Mouse (Mus musculus): ENCODE results near the gene Tfam. TPM values are rescaled to one million over a fixed set of nuclear protein-coding genes. Genes with fewer than 3 reads are reported as not detected.

Tfam gene
- total and polyA plus RNA-seq, 2 experiments, result 10.4 to 19.6 TPM

- WGBS, result 79% methylated on average over 10 of the region's 10 CpGs
- H3K27me3 ChIP-seq (ENCODE audit: control insufficient read depth, insufficient read depth, low read length), result no peaks in the 10 kb centered on the region
- H3K4me3 ChIP-seq (ENCODE audit: insufficient read depth, low read depth, low read length), result no peak overlapping the region
- peaks cover 5% of the 10 kb centered on the region; the same call in 1 of the 2 replicates for H3K4me1 ChIP-seq (ENCODE audit: control insufficient read depth, insufficient read depth, low read length)
- no peak for DNase-seq (ENCODE audit: extremely low read depth, low read depth, low spot score)
- H3K27ac ChIP-seq (replicated peaks; ENCODE audit: insufficient read depth, low read depth, low read length), result no peak overlapping the region
- H3K9ac ChIP-seq (ENCODE audit: low read depth, low read length), result no peak overlapping the region
- TF ChIP-seq CTCF (IDR thresholded peaks at IDR 0.05; ENCODE audit: low read depth, low read length) (no peak), POLR2A (IDR thresholded peaks at IDR 0.05; ENCODE audit: extremely low read depth, insufficient read depth, low read length) (no peak)
- H3K36me3 ChIP-seq (ENCODE audit: control insufficient read depth, insufficient read depth, low read length), result no peaks in the 10 kb centered on the region
- H3K79me2 ChIP-seq (ENCODE audit: control insufficient read depth, insufficient read depth, low read length), result no peaks in the 10 kb centered on the region
These were observed 11.2 kb upstream of the Tfam start for GRCm38 (mm10) chr10:71249086-71249880.

- H3K4me1 ChIP-seq (ENCODE audit: control insufficient read depth, insufficient read depth, low read length), result no peaks in the 10 kb centered on the region
- no peaks in the 10 kb centered on the region for H3K27me3 ChIP-seq (ENCODE audit: control insufficient read depth, insufficient read depth, low read length)
- H3K36me3 ChIP-seq (ENCODE audit: control insufficient read depth, insufficient read depth, low read length), result no peaks in the 10 kb centered on the region
- 39% methylated on average over 7 of the region's 7 CpGs for WGBS
- H3K4me3 ChIP-seq (ENCODE audit: insufficient read depth, low read depth, low read length), result no peak overlapping the region
- H3K9ac ChIP-seq (ENCODE audit: low read depth, low read length), result no peak overlapping the region
- no peak overlapping the region for H3K27ac ChIP-seq (replicated peaks; ENCODE audit: insufficient read depth, low read depth, low read length)
- TF ChIP-seq CTCF (IDR thresholded peaks at IDR 0.05; ENCODE audit: low read depth, low read length), result no peak
- no peak for TF ChIP-seq POLR2A (IDR thresholded peaks at IDR 0.05; ENCODE audit: extremely low read depth, insufficient read depth, low read length)
- no peak for DNase-seq (ENCODE audit: extremely low read depth, low read depth, low spot score)
- no peaks in the 10 kb centered on the region for H3K79me2 ChIP-seq (ENCODE audit: control insufficient read depth, insufficient read depth, low read length)
These were observed 8.9 kb upstream of the Tfam start for GRCm38 (mm10) chr10:71246956-71247355.

- Histone ChIP-seq H3K4me1 (ENCODE audit: control insufficient read depth, insufficient read depth, low read length) (peaks cover 5% of the 10 kb centered on the region; the same call in 1 of the 2 replicates), H3K36me3 (ENCODE audit: control insufficient read depth, insufficient read depth, low read length) (0 out of 2 replicates have a peak, but pooled peaks cover 1% of the 10 kb centered on the region), H3K27ac (replicated peaks; ENCODE audit: insufficient read depth, low read depth, low read length) (no peak overlapping the region), H3K79me2 (ENCODE audit: control insufficient read depth, insufficient read depth, low read length) (peaks cover 6% of the 10 kb centered on the region), H3K4me3 (ENCODE audit: insufficient read depth, low read depth, low read length) (no peak overlapping the region), H3K27me3 (ENCODE audit: control insufficient read depth, insufficient read depth, low read length) (no peaks in the 10 kb centered on the region), H3K9ac (ENCODE audit: low read depth, low read length) (no peak overlapping the region)
- peak; percentile 21 for DNase-seq (ENCODE audit: extremely low read depth, low read depth, low spot score)
- no peak for TF ChIP-seq POLR2A (IDR thresholded peaks at IDR 0.05; ENCODE audit: extremely low read depth, insufficient read depth, low read length)
- no peak for TF ChIP-seq CTCF (IDR thresholded peaks at IDR 0.05; ENCODE audit: low read depth, low read length)
- WGBS, result 65% methylated on average over 6 of the region's 6 CpGs
These were observed 1.5 kb upstream of the Tfam start for GRCm38 (mm10) chr10:71239479-71240120.

GRCm38 (mm10) chr10:71237516-71238239, 402 bp downstream of the Tfam start:
- peaks cover 7% of the 10 kb centered on the region for H3K36me3 ChIP-seq (ENCODE audit: control insufficient read depth, insufficient read depth, low read length)
- H3K79me2 ChIP-seq (ENCODE audit: control insufficient read depth, insufficient read depth, low read length), result peaks cover 6% of the 10 kb centered on the region
- H3K4me1 ChIP-seq (ENCODE audit: control insufficient read depth, insufficient read depth, low read length), result peaks cover 8% of the 10 kb centered on the region; the same call in 1 of the 2 replicates
- H3K27ac ChIP-seq (replicated peaks; ENCODE audit: insufficient read depth, low read depth, low read length), result peak overlapping the region; percentile 84
- peak; percentile 75; the same call in 1 of the 2 replicates for TF ChIP-seq POLR2A (IDR thresholded peaks at IDR 0.05; ENCODE audit: extremely low read depth, insufficient read depth, low read length)
- no peak for TF ChIP-seq CTCF (IDR thresholded peaks at IDR 0.05; ENCODE audit: low read depth, low read length)
- DNase-seq (ENCODE audit: extremely low read depth, low read depth, low spot score), result peak; percentile 67
- H3K27me3 ChIP-seq (ENCODE audit: control insufficient read depth, insufficient read depth, low read length), result no peaks in the 10 kb centered on the region
- peak overlapping the region; percentile 83 for H3K4me3 ChIP-seq (ENCODE audit: insufficient read depth, low read depth, low read length)
- peak overlapping the region; percentile 90 for H3K9ac ChIP-seq (ENCODE audit: low read depth, low read length)
- WGBS, result under 1% methylated on average over 68 of the region's 68 CpGs

GRCm38 (mm10) chr10:71234071-71234470, 4.0 kb downstream of the Tfam start:
- Histone ChIP-seq H3K4me1 (ENCODE audit: control insufficient read depth, insufficient read depth, low read length) (peaks cover 8% of the 10 kb centered on the region; the same call in 1 of the 2 replicates), H3K4me3 (ENCODE audit: insufficient read depth, low read depth, low read length) (no peak overlapping the region), H3K79me2 (ENCODE audit: control insufficient read depth, insufficient read depth, low read length) (peaks cover 6% of the 10 kb centered on the region), H3K9ac (ENCODE audit: low read depth, low read length) (no peak overlapping the region), H3K27me3 (ENCODE audit: control insufficient read depth, insufficient read depth, low read length) (no peaks in the 10 kb centered on the region), H3K27ac (replicated peaks; ENCODE audit: insufficient read depth, low read depth, low read length) (peak overlapping the region; percentile 32; the same call in 1 of the 2 replicates), H3K36me3 (ENCODE audit: control insufficient read depth, insufficient read depth, low read length) (peaks cover 20% of the 10 kb centered on the region)
- peak; percentile 96 for DNase-seq (ENCODE audit: extremely low read depth, low read depth, low spot score)
- TF ChIP-seq POLR2A (IDR thresholded peaks at IDR 0.05; ENCODE audit: extremely low read depth, insufficient read depth, low read length), result no peak
- TF ChIP-seq CTCF (IDR thresholded peaks at IDR 0.05; ENCODE audit: low read depth, low read length), result no peak
- WGBS, result 24% methylated on average over 8 of the region's 8 CpGs

Data from liver, adult 2 months (tissue).